Mouse (Mus musculus): ENCODE results near the gene Pik3c2g. TPM values are rescaled to one million over a fixed set of nuclear protein-coding genes. Genes with fewer than 3 reads are reported as not detected.
"Not testable (repeated sequence)": the region's sequence is repeated elsewhere in the genome, so short reads cannot be mapped to it uniquely, and the experiment has no call there.

Pik3c2g gene
- total RNA-seq, 2 experiments from 2014 or later, result 0.07 TPM; not detected in 1

GRCm38 (mm10) chr6:139907138-139907537, 320.1 kb downstream of the Pik3c2g start:
- no peak for ATAC-seq (ENCODE audit: poor library complexity, severe bottlenecking)

DNA sequence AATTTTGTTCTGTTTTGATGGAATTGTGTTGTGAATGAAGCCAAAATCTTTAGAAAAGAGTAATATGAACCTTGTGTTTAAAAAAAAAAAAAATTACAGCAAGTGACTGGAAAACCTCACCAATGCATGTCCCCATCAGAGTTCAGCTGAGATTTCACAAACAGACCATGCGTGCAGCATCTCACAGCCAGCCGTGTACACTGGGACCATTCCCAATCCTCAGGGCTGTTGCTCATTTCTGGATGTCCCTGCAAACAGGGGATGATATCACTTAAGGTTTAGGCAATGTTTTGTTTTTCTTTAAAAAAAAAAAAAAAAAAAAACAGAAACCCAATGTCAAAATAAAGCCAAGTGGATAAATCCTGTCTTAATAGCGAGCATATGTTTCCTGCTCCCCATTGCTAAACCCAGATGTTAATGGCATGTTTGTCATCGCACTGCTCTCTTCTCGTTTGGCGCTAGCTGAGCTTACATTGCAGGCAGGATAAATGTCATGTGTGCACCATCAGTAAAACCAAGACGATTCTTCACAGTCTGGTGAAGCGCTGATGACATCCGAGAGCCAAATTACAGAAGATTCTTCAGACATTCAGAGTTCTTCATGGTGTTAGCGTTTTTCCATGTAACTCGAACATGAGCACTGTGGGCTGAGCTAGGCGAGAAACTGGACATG, 322.1 kb downstream of the Pik3c2g start:
- ATAC-seq (ENCODE audit: poor library complexity, severe bottlenecking), result no peak

DNA sequence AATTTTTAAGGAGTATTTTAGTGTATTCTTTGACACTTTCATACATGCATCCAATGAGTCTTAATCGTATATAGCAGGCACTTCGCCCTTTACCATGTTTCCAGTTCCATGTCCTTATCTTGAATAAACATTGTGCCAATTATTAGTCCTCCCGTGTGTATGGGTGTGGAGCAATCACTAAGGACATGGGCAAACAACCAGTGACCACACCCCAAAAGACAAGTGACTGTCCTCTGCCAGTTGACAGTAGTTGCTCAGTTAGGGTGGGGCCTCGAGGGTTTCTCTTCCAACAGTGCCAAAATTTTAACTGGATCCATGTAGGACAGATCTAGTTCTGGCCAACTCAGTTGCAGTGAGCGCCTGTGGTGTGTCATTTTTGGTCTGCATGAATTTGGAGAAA, 341.7 kb downstream of the Pik3c2g start:
- no peak for ATAC-seq (ENCODE audit: poor library complexity, severe bottlenecking)

GRCm38 (mm10) chr6:139934861-139935260, 347.8 kb downstream of the Pik3c2g start:
- no peak for ATAC-seq (ENCODE audit: poor library complexity, severe bottlenecking)

DNA sequence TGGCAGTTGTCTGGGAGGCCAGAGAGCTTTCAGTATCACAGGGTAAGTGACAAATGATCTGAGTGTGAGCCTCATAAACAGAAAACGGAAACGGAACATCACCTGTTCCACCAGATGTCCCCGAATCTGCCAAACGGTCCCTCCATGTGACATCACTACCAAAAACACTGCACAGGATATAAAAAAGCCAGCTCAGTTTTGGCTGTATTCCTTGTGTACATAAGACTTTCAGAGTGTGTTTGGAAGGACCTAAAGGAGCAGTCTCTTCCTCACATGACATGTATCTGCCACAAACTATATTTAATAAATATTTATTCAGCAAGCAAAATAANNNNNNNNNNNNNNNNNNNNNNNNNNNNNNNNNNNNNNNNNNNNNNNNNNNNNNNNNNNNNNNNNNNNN, 350.6 kb downstream of the Pik3c2g start:
- not testable (repeated sequence) for ATAC-seq (ENCODE audit: poor library complexity, severe bottlenecking)

DNA sequence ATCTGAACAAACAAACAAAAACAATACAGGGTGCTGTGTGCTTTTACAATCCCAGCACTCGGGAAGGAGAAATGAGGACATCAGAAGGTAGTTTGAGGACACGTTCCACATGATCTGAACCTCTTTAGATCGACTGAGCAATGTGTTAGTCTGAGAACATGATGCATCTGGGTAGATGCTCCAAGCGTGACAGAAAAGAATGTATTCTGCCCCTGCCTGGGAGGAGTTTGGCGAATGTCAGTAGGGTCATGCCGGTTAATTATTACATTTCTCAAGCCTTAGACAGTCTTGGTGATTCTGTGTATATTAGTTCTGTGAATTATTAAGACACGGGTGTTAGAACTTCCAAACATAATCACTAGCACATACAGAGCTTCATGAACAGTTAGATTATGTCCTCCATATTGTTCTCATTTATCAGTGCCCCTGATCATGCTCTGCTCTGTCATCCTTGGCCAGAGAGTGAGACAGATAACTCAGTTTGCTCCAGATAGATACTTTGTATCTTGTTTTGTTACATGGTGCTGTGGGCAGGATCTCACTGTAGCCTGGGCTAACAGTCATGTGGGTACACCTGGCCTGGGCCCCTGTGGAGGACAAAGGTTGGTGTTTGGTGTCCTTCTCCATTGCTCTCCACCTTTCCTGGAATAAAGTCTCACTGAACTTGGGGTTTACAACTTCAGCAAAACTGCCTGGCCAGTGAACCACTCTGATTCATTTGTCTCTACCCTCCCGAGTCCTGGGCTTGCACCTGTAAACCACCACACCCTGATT, 360.3 kb downstream of the Pik3c2g start:
- ATAC-seq (ENCODE audit: poor library complexity, severe bottlenecking), result no peak

GRCm38 (mm10) chr6:139953596-139953995, 366.6 kb downstream of the Pik3c2g start:
- no peak for ATAC-seq (ENCODE audit: poor library complexity, severe bottlenecking)

GRCm38 (mm10) chr6:139957531-139958241, 370.7 kb downstream of the Pik3c2g start:
- no peak for ATAC-seq (ENCODE audit: poor library complexity, severe bottlenecking)

DNA sequence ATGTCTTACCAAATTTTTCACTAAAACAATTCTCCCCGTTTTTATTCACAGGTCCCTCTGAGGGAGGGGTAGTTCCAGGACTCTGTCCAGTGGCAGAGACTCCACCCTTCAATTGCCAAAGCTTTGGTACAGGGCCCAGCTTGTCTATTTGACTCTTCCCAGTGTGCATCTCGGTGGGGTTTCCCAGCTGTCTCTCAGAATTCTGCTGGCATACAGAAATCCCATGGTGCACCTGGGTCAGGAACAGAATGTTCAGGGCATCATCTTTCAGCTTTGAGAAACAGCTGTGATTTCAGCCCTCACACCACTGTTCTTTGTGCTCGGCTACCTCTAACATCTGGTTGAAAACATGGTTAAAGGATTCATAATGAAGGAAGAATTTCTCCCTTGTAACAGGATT, 376.8 kb downstream of the Pik3c2g start:
- ATAC-seq (ENCODE audit: poor library complexity, severe bottlenecking), result no peak

DNA sequence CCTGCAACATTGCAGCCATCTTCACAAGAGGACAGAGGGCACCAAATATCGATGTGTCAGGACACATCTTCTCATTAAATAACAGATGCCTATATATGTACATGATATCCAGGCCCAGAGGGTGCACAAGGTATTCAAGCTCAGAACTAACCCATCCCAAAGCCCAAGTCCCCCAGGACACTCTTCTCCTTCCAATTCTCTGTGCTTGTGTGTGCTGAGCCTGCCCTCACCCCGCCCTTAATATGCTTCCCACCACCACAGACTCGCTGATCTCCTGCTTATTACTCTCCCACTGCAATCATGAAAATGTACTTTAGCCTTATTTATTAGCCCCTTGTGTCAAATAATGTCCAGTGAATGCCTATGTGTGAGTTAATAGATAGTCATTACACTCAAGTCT, 377.9 kb downstream of the Pik3c2g start:
- no peak for ATAC-seq (ENCODE audit: poor library complexity, severe bottlenecking)

DNA sequence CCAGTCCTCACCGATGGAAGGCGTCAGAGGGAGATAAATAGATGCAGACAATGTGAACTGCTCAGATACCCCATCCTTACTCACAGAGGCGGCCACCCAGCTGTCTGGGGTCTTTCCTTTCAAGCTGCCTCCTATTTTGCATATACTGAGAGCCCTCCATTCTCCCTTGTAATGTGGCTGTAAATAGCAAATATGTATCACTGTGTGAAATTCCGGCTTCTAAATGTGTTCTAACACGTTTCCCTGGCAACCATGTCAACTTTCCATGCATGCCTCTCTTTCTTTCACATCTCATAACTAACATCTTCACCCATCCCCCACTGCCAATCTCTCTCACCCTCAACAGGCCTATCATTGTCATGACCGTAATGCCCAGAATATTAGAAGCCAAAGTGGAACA, 379.7 kb downstream of the Pik3c2g start:
- no peak for ATAC-seq (ENCODE audit: poor library complexity, severe bottlenecking)

GRCm38 (mm10) chr6:139971608-139972298, 384.7 kb downstream of the Pik3c2g start:
- ATAC-seq (ENCODE audit: poor library complexity, severe bottlenecking), result no peak

DNA sequence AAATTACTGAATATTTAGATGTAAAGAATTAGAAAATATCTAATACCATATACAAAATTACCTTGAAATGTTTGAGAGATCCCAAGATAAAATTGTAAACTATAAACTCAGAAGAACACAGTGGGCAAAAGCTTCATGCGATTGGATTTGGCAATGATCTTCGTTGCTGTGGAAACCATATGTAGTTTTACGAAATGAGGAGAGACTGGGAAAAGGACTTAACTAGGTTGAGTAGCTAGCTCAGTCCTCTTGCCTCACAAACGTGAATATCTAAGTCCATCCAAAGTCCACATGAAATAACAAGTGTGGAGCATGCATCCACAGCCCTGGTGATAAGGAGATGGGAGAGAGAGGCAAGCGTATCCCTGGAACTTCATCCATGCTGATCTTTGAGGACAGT, 387.6 kb downstream of the Pik3c2g start:
- no peak for ATAC-seq (ENCODE audit: poor library complexity, severe bottlenecking)

GRCm38 (mm10) chr6:139978114-139978513, 391.1 kb downstream of the Pik3c2g start:
- no peak for ATAC-seq (ENCODE audit: poor library complexity, severe bottlenecking)

DNA sequence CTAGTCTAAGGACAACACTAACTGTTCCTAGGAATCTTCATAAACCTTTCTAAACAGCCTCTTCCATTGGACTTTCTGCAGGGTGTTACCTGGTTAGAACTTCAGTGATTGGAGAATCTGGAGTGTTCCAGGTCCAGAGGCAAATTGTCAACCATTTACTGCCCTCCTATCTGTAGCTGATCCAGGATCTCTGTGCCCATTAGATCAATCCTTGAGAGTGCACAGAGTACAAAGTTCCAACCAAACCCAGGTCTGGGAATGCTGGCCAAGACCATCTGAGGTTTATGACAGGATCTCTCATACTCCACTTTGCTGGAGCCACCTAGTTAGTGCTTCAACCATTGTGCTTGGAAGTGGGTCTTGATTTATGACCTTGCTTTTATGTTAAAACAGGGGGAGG, 394.0 kb downstream of the Pik3c2g start:
- no peak for ATAC-seq (ENCODE audit: poor library complexity, severe bottlenecking)

DNA sequence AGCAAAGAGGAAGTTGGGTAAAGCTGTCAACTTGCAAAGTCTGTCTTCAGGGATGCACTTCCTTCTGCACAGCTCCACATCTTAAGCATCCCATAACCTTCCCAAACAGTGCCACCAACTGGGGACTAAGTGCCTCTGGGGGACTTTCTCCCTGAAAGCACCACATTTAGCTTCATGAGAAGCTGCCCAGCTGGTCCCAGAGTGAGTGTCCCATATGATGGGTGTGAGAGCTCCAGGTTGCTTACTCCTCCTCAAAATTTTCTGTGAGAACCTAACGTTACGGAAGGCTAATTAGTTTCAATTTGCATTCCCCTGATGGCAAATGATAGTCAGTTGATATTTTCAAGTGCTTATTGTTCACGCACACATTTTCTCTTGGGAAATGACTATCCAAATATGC, 397.0 kb downstream of the Pik3c2g start:
- ATAC-seq (ENCODE audit: poor library complexity, severe bottlenecking), result no peak

- no peak for ATAC-seq (ENCODE audit: poor library complexity, severe bottlenecking)
Observed at GRCm38 (mm10) chr6:139986564-139986963, 399.5 kb downstream of the Pik3c2g start.

- no peak for ATAC-seq (ENCODE audit: poor library complexity, severe bottlenecking)
Observed at GRCm38 (mm10) chr6:139989075-139989474, 402.1 kb downstream of the Pik3c2g start.

DNA sequence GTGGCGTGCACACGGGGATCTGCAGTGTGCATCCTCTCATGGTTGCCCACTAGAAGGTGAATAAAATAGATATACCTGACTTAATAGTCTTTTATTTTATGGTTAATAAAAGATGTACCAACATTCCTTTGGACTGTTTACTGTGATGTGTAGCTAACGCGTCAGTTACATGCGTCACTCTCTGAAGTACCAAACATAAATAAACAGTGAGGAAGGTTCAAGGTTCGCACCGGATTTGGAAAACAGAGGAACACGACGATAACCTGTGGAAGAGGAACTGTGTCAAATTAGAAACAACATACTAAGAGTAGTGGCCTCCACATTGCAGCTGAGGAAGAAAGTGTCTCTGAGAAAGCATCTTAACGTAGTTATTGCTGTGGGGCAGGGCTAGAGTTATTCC, 402.6 kb downstream of the Pik3c2g start:
- no peak for ATAC-seq (ENCODE audit: poor library complexity, severe bottlenecking)

- no peak for ATAC-seq (ENCODE audit: poor library complexity, severe bottlenecking)
Observed at GRCm38 (mm10) chr6:140005181-140005580, 418.2 kb downstream of the Pik3c2g start.

Data from megakaryocyte, adult 5-6 weeks (primary cell).